ENCODE assay signal across 8 mouse cellular contexts in the genomic region with DNA sequence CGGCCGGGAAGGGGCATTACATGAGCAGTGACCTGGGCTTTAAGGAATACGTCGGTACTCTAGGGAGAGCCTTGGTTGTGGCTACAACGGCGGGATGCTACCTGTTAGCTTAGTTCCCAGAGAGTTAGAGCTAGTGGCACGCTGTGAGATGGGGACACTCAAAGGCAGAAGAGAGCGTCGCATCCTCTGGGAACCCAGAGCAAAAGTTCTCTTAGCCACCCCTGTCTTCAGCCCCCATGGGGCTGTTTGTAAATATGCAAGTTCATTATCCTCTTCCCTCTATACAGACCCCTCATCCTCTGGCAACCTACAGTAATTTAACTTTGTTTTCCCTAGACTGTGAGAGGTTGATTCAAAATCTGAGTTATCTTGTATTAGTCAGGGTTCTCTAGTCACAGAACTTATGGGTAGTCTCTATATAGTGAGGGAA. TPM values are rescaled to one million over a fixed set of nuclear protein-coding genes. Genes with fewer than 3 reads are reported as not detected.
DNase-seq lines count a peak whose midpoint lies in the region; ATAC-seq and TF ChIP-seq lines count a peak whose summit lies in the region.

No protein-coding gene starts in this region.

- ATAC-seq in kidney, embryonic 14.5 days (ENCODE audit: low FRiP score, low TSS enrichment): no peak
- peak; percentile 95; the same call in 1 of the 2 replicates for ATAC-seq in hindbrain, embryonic 13.5 days (ENCODE audit: low FRiP score)
- ATAC-seq in midbrain, embryonic 13.5 days: no peak

- no peak for DNase-seq in kidney, postnatal 14 days
- no peak for DNase-seq in left cerebral cortex, adult 8-10 months (ENCODE audit: low spot score in 2 of 2)
- DNase-seq in spleen, postnatal 10 days (ENCODE audit: low spot score in 2 of 2): no peak
- no peak for DNase-seq in adrenal gland, postnatal 36 days

- under 1% methylated on average over 9 of the region's 9 CpGs for WGBS in kidney, embryonic 14.5 days
- under 1% methylated on average over 9 of the region's 9 CpGs for WGBS in hindbrain, embryonic 13.5 days
- 2% methylated on average over 9 of the region's 9 CpGs for WGBS in midbrain, embryonic 13.5 days

- no peak for TF ChIP-seq POLR2A in bone marrow macrophage, adult 2 months (IDR thresholded peaks at IDR 0.05; ENCODE audit: borderline replicate concordance, low read depth, low read length)

- H3K9me3 ChIP-seq in kidney, embryonic 14.5 days (ENCODE audit: control insufficient read depth, low read length): no peaks in the 10 kb centered on the region
- H3K9me3 ChIP-seq in hindbrain, embryonic 13.5 days: no peaks in the 10 kb centered on the region
- no peaks in the 10 kb centered on the region for H3K9me3 ChIP-seq in midbrain, embryonic 13.5 days

- H3K4me1 ChIP-seq in kidney, embryonic 14.5 days (ENCODE audit: control insufficient read depth, insufficient read depth, low read length): no peaks in the 10 kb centered on the region
- H3K4me1 ChIP-seq in bone marrow macrophage, adult 2 months (ENCODE audit: control insufficient read depth, insufficient read depth, low read length): peaks cover 10% of the 10 kb centered on the region
- H3K4me1 ChIP-seq in hindbrain, embryonic 13.5 days (replicated peaks): peaks cover 17% of the 10 kb centered on the region
- H3K4me1 ChIP-seq in midbrain, embryonic 13.5 days (replicated peaks): peaks cover 13% of the 10 kb centered on the region

- peak overlapping the region; percentile 85 for H3K4me2 ChIP-seq in kidney, embryonic 14.5 days (replicated peaks; ENCODE audit: low read depth, low read length)
- H3K4me2 ChIP-seq in hindbrain, embryonic 13.5 days: peak overlapping the region; percentile 79
- H3K4me2 ChIP-seq in midbrain, embryonic 13.5 days (replicated peaks): peak overlapping the region; percentile 72

- peak overlapping the region; percentile 80 for H3K9ac ChIP-seq in kidney, embryonic 14.5 days (ENCODE audit: low read depth, low read length)
- peak overlapping the region; percentile 75 for H3K9ac ChIP-seq in hindbrain, embryonic 13.5 days
- peak overlapping the region; percentile 63 for H3K9ac ChIP-seq in midbrain, embryonic 13.5 days (replicated peaks)

- peak overlapping the region; percentile 70 for H3K4me3 ChIP-seq in kidney, embryonic 14.5 days (ENCODE audit: low read length)
- H3K4me3 ChIP-seq in bone marrow macrophage, adult 2 months (ENCODE audit: insufficient read depth, low read length): peak overlapping the region; percentile 67
- H3K4me3 ChIP-seq in hindbrain, embryonic 13.5 days: peak overlapping the region; percentile 52
- H3K4me3 ChIP-seq in midbrain, embryonic 13.5 days (replicated peaks): peak overlapping the region; percentile 55

- no peaks in the 10 kb centered on the region for H3K36me3 ChIP-seq in kidney, embryonic 14.5 days (ENCODE audit: control insufficient read depth, insufficient read depth, low read length)
- H3K36me3 ChIP-seq in hindbrain, embryonic 13.5 days: no peaks in the 10 kb centered on the region
- H3K36me3 ChIP-seq in midbrain, embryonic 13.5 days: no peaks in the 10 kb centered on the region

- H3K27ac ChIP-seq in kidney, embryonic 14.5 days (ENCODE audit: low read depth, low read length): peak overlapping the region; percentile 12; the same call in 1 of the 2 replicates
- no peak overlapping the region for H3K27ac ChIP-seq in bone marrow macrophage, adult 2 months (ENCODE audit: insufficient read depth, low read depth, low read length)
- H3K27ac ChIP-seq in hindbrain, embryonic 13.5 days: peak overlapping the region; percentile 72
- peak overlapping the region; percentile 51; the same call in 1 of the 2 replicates for H3K27ac ChIP-seq in midbrain, embryonic 13.5 days

- H3K27me3 ChIP-seq in kidney, embryonic 14.5 days (ENCODE audit: control insufficient read depth, insufficient read depth, low read length): no peaks in the 10 kb centered on the region
- peaks cover 12% of the 10 kb centered on the region; the same call in 1 of the 2 replicates for H3K27me3 ChIP-seq in hindbrain, embryonic 13.5 days
- H3K27me3 ChIP-seq in midbrain, embryonic 13.5 days: no peaks in the 10 kb centered on the region

- no peak for TF ChIP-seq CTCF in bone marrow macrophage, adult 2 months (IDR thresholded peaks at IDR 0.05; ENCODE audit: low read depth, low read length)

RNA-seq across cellular contexts. Expression of a gene that starts 0.3 kb away (rescaled TPM):
- polyA plus RNA-seq in kidney, embryonic 14.5 days (2014; fragmentation: Nextera tagmentation; extraction: Ambion mirVana): 25.0 and 29.8 TPM in 2 replicates
- 10.5 and 12.9 TPM in 2 replicates for polyA plus RNA-seq in bone marrow macrophage, adult 2 months (2012; ENCODE audit: insufficient read depth, insufficient read length, missing spikeins)
- 14.8 and 16.4 TPM in 2 replicates for polyA plus RNA-seq in hindbrain, embryonic 13.5 days (2015; fragmentation: Nextera tagmentation; extraction: Ambion mirVana)
- polyA plus RNA-seq in midbrain, embryonic 13.5 days (2015; fragmentation: Nextera tagmentation; extraction: Ambion mirVana): 15.8 and 16.0 TPM in 2 replicates
- 10 to 100 TPM; 14.6 to 15.7 (median 15.0) TPM for total RNA-seq in left cerebral cortex, adult 8-10 months (2022)
- total RNA-seq in adrenal gland, postnatal 36 days (2021): 10 to 100 TPM; 54.2 to 74.3 TPM

RNA-seq across cellular contexts. Expression of a gene that starts 18.1 kb away (rescaled TPM):
- polyA plus RNA-seq in kidney, embryonic 14.5 days (2014; fragmentation: Nextera tagmentation; extraction: Ambion mirVana): 0.96 and 2.1 TPM in 2 replicates
- polyA plus RNA-seq in bone marrow macrophage, adult 2 months (2012; ENCODE audit: insufficient read depth, insufficient read length, missing spikeins): not detected in 2 replicates
- polyA plus RNA-seq in hindbrain, embryonic 13.5 days (2015; fragmentation: Nextera tagmentation; extraction: Ambion mirVana): 0.82 and 0.88 TPM in 2 replicates
- polyA plus RNA-seq in midbrain, embryonic 13.5 days (2015; fragmentation: Nextera tagmentation; extraction: Ambion mirVana): 0.97 and 1.1 TPM in 2 replicates
- 10 to 100 TPM in 1 of 4 experiments, 1 to 10 TPM in 3; 3.7 to 13.0 (median 7.2) TPM for total RNA-seq in left cerebral cortex, adult 8-10 months (2022)
- under 1 TPM; 0.03 to 0.07 TPM for total RNA-seq in adrenal gland, postnatal 36 days (2021)
